Mouse (Mus musculus) ovary, adult 2 months (tissue): ENCODE measurements around the gene Gm6710. TPM values are rescaled to one million over a fixed set of nuclear protein-coding genes. Genes with fewer than 3 reads are reported as not detected.

Source experiments
- polyA plus RNA-seq: library from polyadenylated mRNA; depleted of rRNA; stranded (reverse); fragments of >200 nt; gene quantifications from 2 replicates; pipeline ENCODE4 v1.2.3, GENCODE M21; 2012; rRNA removed

The Gm6710 gene
- 0.66 and 1.3 TPM in 2 replicates for polyA plus RNA-seq

GRCm38 (mm10) chr2:175869024-175869423 lies at the start of gene Gm6710:
Gene Gm6710 (plus strand): TSS chr2:175869219.

Other genes starting within 250 kb of the Gm6710 start
- not detected in 2 replicates for gene Gm11007, start 225.2 kb upstream of the Gm6710 start, polyA plus RNA-seq
- gene Zfp969, start 165.6 kb upstream of the Gm6710 start, polyA plus RNA-seq = not detected in 2 replicates
- not detected in 2 replicates for gene Gm2007, start 127.7 kb upstream of the Gm6710 start, polyA plus RNA-seq
- gene Gm14288, start 68.1 kb upstream of the Gm6710 start, polyA plus RNA-seq = 0.64 and 0.77 TPM in 2 replicates
- gene Zfp966, start 61.9 kb downstream of the Gm6710 start, polyA plus RNA-seq = 0.07 and 0.17 TPM in 2 replicates
- gene Gm2026, start 96.1 kb downstream of the Gm6710 start, polyA plus RNA-seq = 0.32 TPM in 1 of 2 replicates, not detected in the other